Mouse (Mus musculus) limb, embryonic 10.5 days (tissue): ENCODE measurements around the gene Ube2l6. TPM values are rescaled to one million over a fixed set of nuclear protein-coding genes. Genes with fewer than 3 reads are reported as not detected.
A peak's percentile ranks its signal among the peaks of the same experiment; 100 is the strongest.

Experiments
- DNase-seq: peaks from one replicate; pipeline ENCODE4 v3.0.0-alpha.2; 2017; ENCODE audit warnings: low spot score
- H3K27ac ChIP-seq: fragments of 300-500 bp; sonication (generic); 2 replicates; pipeline ENCODE4 v1.5.1; 2016; ENCODE audit warnings: mild to moderate bottlenecking
- H3K27me3 ChIP-seq: fragments of 300-500 bp; sonication (generic); 2 replicates; pipeline ENCODE4 v1.6.1; 2016; ENCODE audit warnings: low read depth, mild to moderate bottlenecking; ENCODE audit not compliant: poor library complexity, severe bottlenecking
- H3K36me3 ChIP-seq: fragments of 300-500 bp; sonication (generic); 2 replicates; pipeline ENCODE4 v1.6.1; 2016; ENCODE audit warnings: mild to moderate bottlenecking, moderate library complexity
- H3K4me1 ChIP-seq: fragments of 300-500 bp; sonication (generic); 2 replicates; pipeline ENCODE4 v1.6.1; 2016
- H3K4me3 ChIP-seq: fragments of 300-500 bp; sonication (generic); 2 replicates; pipeline ENCODE4 v1.5.1; 2016; ENCODE audit warnings: mild to moderate bottlenecking, moderate library complexity
- H3K9me3 ChIP-seq: fragments of 300-500 bp; sonication (generic); replicated peaks from 2 replicates; pipeline ENCODE4 v1.6.1; 2016; ENCODE audit warnings: mild to moderate bottlenecking
- WGBS: fragments of 180-500 bp; shearing (Covaris S2); methylation state at CpG from one replicate; pipeline ENCODE4 v1.1.7; 2016; 5-methylcytosine and 5-hydroxymethylcytosine counted together
- polyA plus RNA-seq: library from polyadenylated mRNA; unstranded; fragments of >200 nt; fragmentation: Nextera tagmentation; extraction: Ambion mirVana; gene quantifications from 2 replicates; pipeline ENCODE4 v1.2.1, GENCODE M21; 2016

Gene Ube2l6
- polyA plus RNA-seq, 1 experiment from 2014 or later = 19.2 TPM

DNA sequence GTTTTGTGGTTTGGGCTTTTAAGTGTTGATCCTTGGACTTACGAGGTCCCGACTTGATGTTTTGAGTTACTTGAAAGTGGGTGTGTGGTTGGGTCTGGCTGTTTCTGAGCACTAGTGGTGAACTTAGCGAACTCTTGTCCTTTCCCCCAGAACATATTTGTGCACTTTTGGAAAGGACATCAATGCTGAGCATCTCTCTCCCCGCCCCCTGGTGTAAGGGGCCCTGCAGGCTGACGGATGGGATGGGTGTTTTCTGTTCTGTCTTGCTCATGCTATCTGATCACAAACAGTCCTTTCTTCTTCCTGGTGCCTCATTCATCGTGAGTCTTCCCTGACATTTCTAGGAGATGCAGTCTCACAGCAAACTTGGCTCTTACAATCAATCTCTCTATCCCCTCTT, 45.0 kb downstream of the Ube2l6 start:
- H3K27ac ChIP-seq = no peak overlapping the region
- no peak overlapping the region for H3K4me3 ChIP-seq
- 81% methylated on average over 6 of the region's 6 CpGs for WGBS
- 0 out of 2 replicates have a peak, but pooled peaks cover under 1% of the 10 kb centered on the region for H3K27me3 ChIP-seq
- peaks cover 51% of the 10 kb centered on the region for H3K36me3 ChIP-seq
- no peak for DNase-seq
- peaks cover 29% of the 10 kb centered on the region for H3K4me1 ChIP-seq
- H3K9me3 ChIP-seq = no peaks in the 10 kb centered on the region

DNA sequence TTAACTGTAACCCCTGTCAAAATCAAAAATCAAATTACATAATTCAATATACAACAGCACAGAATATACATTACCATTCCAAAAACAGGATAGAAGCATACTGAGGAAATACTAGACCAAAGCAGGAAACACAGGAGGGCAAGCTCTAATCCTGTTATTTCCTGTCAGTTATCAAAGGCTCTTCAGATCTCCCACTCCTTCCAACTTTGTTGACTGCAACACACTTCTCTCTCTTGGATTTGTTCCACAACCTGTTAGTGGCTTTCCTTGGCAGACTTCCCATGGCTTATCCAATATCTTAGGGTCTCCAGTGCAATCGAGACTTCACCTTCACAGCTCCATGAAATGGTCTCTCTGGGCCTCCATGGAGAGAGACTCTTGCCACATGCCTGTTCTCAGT, 46.6 kb downstream of the Ube2l6 start:
- WGBS = 97% methylated on average over 1 of the region's 1 CpGs
- H3K4me1 ChIP-seq = peaks cover 29% of the 10 kb centered on the region
- no peak overlapping the region for H3K27ac ChIP-seq
- H3K27me3 ChIP-seq = no peaks in the 10 kb centered on the region
- no peaks in the 10 kb centered on the region for H3K9me3 ChIP-seq
- peaks cover 67% of the 10 kb centered on the region for H3K36me3 ChIP-seq
- H3K4me3 ChIP-seq = no peak overlapping the region
- DNase-seq = no peak

DNA sequence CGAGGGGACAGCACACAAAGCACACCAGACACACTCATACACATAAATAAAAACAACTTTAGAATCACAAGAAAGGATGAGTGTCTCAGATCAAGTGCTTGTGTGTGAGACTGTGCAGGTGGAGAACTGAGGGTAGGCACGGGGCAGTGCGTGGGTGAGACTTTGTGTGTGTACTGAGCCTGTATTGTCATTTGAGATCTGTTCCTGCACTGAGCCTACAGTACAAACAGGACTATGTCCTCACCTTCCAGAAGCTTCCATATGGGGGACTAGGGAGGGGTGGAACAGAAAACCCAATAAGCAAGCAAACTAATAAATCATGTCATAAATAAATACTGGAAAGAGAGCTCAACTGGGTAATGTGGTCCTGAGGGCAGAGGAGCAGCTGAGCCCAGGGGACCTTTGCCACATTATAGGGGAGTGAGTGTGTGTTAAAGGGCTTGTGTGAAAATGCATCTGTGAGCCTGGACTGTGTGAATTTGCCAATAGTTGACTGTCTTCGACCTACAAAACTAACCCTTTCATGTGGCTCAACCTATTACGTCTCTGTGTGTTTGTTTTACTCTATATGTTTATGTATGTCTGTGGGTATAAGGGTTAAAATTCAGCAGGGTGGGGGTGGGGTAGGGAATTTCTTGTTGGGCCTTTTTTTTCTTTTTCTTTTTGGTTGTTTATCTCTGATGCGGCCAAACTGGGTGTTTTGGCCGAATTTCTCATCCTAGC, 51.9 kb downstream of the Ube2l6 start:
- no peak for DNase-seq
- Histone ChIP-seq H3K27ac (no peak overlapping the region), H3K4me3 (no peak overlapping the region), H3K27me3 (no peaks in the 10 kb centered on the region), H3K9me3 (no peaks in the 10 kb centered on the region), H3K4me1 (peaks cover 24% of the 10 kb centered on the region), H3K36me3 (peaks cover 96% of the 10 kb centered on the region)
- 61% methylated on average over 7 of the region's 7 CpGs for WGBS

DNA sequence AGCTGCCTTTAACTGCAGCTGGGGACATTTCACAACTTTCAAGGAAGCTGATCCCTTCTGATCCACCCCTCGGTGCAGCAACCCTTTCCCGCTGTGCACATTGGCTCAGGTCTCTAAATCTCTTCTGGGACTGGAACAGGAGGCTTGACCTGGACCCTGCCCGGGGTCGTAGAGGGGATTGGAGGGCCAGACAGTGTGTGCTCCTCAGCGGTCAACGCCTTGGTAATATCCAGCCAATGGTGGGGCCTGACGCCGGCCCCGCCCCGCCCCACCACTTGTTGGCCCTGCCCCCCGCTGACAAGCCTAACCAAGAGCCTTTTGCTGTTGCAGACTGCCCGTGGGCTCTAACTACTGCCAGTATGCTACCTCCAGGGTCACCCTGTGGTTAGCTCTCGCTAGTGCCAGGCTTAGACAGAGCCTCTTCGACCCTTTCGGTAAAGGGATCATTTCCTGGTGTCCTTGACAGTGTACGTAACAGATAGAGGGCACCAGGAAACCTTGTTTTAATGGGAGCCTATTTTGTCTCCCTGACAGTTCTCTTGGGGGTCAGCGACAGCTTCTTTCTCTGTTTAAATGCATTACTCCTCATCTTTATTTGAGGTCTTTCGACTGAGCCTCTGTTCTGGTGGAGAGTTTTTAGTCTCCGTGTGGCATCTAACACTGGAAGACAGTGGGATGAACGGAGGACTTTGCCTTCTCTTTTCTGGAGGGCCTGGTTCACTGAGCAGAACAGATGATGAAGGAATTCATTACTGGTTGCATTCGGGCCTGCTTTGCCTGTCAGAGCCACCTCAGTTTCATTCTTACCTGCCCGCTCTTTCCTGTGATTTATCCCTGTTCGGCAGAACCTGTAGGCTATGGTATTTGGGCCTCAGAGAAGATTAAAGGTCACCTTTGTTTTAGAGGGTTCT, 52.8 kb downstream of the Ube2l6 start:
- Histone ChIP-seq H3K27ac (no peak overlapping the region), H3K4me3 (no peak overlapping the region), H3K27me3 (no peaks in the 10 kb centered on the region), H3K36me3 (peaks cover 96% of the 10 kb centered on the region), H3K4me1 (peaks cover 24% of the 10 kb centered on the region), H3K9me3 (no peaks in the 10 kb centered on the region)
- 37% methylated on average over 23 of the region's 23 CpGs for WGBS
- DNase-seq = peak; percentile 61

DNA sequence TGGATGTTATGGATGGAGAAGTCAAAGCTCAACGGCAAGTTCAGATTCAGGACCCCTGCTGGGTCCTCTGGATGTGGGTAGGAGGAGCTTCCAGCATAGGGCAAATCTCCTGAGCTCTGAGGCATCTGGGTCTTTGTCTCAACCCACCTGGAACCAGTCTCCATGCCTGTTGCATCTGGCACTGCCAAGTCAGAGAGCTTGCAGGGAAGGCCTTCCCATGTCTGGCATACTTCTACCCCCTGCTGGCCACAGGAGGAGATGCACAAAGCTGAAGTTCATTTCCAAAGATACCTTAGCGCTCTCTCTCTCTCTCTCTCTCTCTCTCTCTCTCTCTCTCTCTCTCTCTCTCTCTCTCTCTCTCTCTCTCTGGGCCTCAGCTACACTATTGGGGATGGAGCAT, 57.1 kb downstream of the Ube2l6 start:
- peak; percentile 59 for DNase-seq
- Histone ChIP-seq H3K9me3 (no peaks in the 10 kb centered on the region), H3K4me3 (no peak overlapping the region), H3K4me1 (peaks cover 7% of the 10 kb centered on the region), H3K27ac (no peak overlapping the region), H3K27me3 (no peaks in the 10 kb centered on the region), H3K36me3 (peaks cover 97% of the 10 kb centered on the region)
- WGBS = 58% methylated on average over 2 of the region's 2 CpGs

DNA sequence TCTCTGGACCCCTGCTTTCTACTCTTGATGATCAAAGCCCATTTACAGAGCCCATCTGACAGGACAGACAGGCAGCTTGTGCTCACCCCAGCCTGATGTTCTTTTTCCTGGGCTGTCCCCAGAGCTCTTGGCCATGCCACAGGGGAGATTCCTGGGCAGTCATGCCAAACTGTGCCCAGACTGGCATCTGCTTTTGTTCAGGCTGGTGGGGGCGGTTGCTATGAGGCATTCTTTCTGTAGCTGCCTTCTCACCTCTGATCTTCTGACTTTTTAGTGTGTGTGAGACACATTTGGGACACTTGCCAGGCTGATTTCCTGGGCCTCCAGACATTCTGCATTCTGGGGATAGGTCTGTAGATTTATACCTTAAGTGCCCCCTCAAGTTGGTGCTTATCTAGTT, 59.9 kb downstream of the Ube2l6 start:
- no peak overlapping the region for H3K4me3 ChIP-seq
- H3K27ac ChIP-seq = no peak overlapping the region
- WGBS = 93% methylated on average over 1 of the region's 1 CpGs
- peaks cover 98% of the 10 kb centered on the region for H3K36me3 ChIP-seq
- no peak for DNase-seq
- no peaks in the 10 kb centered on the region for H3K9me3 ChIP-seq
- no peaks in the 10 kb centered on the region for H3K4me1 ChIP-seq
- no peaks in the 10 kb centered on the region for H3K27me3 ChIP-seq

Other genes starting within 250 kb of the Ube2l6 start
- 38.2 and 40.0 TPM in 2 replicates for gene Ctnnd1, start 148.1 kb upstream of the Ube2l6 start, polyA plus RNA-seq
- gene Btbd18, start 139.7 kb upstream of the Ube2l6 start, polyA plus RNA-seq = 0.20 and 0.58 TPM in 2 replicates
- 507 and 566 TPM in 2 replicates for gene Selenoh, start 128.1 kb upstream of the Ube2l6 start, polyA plus RNA-seq
- not detected in 2 replicates for gene Gm28635, start 120.8 kb upstream of the Ube2l6 start, polyA plus RNA-seq
- 41.1 and 43.4 TPM in 2 replicates for gene Med19, start 120.4 kb upstream of the Ube2l6 start, polyA plus RNA-seq
- 115 and 132 TPM in 2 replicates for gene Tmx2, start 119.7 kb upstream of the Ube2l6 start, polyA plus RNA-seq
- gene Zdhhc5, start 83.6 kb upstream of the Ube2l6 start, polyA plus RNA-seq = 33.7 and 34.3 TPM in 2 replicates
- 57.8 and 58.8 TPM in 2 replicates for gene Clp1, start 71.5 kb upstream of the Ube2l6 start, polyA plus RNA-seq
- gene Ypel4, start 64.8 kb upstream of the Ube2l6 start, polyA plus RNA-seq = 5.7 and 9.6 TPM in 2 replicates
- gene Gm19426, start 55.2 kb upstream of the Ube2l6 start, polyA plus RNA-seq = 7.6 and 8.2 TPM in 2 replicates
- gene Serping1, start 23.4 kb upstream of the Ube2l6 start, polyA plus RNA-seq = 9.3 and 10.8 TPM in 2 replicates
- gene Smtnl1, start 23.8 kb downstream of the Ube2l6 start, polyA plus RNA-seq = 0.11 and 0.56 TPM in 2 replicates
- gene Timm10, start 28.2 kb downstream of the Ube2l6 start, polyA plus RNA-seq = 64.5 and 71.0 TPM in 2 replicates
- gene Slc43a1, start 40.0 kb downstream of the Ube2l6 start, polyA plus RNA-seq = 36.6 and 42.6 TPM in 2 replicates
- gene Rtn4rl2, start 87.9 kb downstream of the Ube2l6 start, polyA plus RNA-seq = 0.74 and 1.0 TPM in 2 replicates
- 30.4 and 32.8 TPM in 2 replicates for gene Slc43a3, start 137.8 kb downstream of the Ube2l6 start, polyA plus RNA-seq
- gene Prg2, start 181.6 kb downstream of the Ube2l6 start, polyA plus RNA-seq = 0.18 TPM in 1 of 2 replicates, not detected in the other
- 0.15 TPM in 1 of 2 replicates, not detected in the other for gene Prg3, start 189.4 kb downstream of the Ube2l6 start, polyA plus RNA-seq
- 421 and 433 TPM in 2 replicates for gene Ssrp1, start 238.4 kb downstream of the Ube2l6 start, polyA plus RNA-seq
- 2.1 and 2.8 TPM in 2 replicates for gene P2rx3, start 238.6 kb downstream of the Ube2l6 start, polyA plus RNA-seq
- gene Tnks1bp1, start 249.2 kb downstream of the Ube2l6 start, polyA plus RNA-seq = 28.7 and 32.0 TPM in 2 replicates